Mouse (Mus musculus) E14TG2a.4 (cell line): ENCODE results near the gene 1700003E16Rik.

ENCODE experiments used
- H3K27me3 ChIP-seq: 2 replicates; pipeline ENCODE4 v1.6.1; 2014; ENCODE audit warnings: low read length, control low read depth; ENCODE audit not compliant: insufficient read depth
- H3K36me3 ChIP-seq: 2 replicates; pipeline ENCODE4 v1.6.1; 2014; ENCODE audit warnings: low read length, control low read depth; ENCODE audit not compliant: insufficient read depth
- H3K4me1 ChIP-seq: replicated peaks from 2 replicates; pipeline ENCODE4 v1.6.1; 2014; ENCODE audit warnings: low read depth, low read length, control low read depth
- H3K4me3 ChIP-seq: replicated peaks from 2 replicates; pipeline ENCODE4 v1.5.1; 2014; ENCODE audit warnings: mild to moderate bottlenecking, low read length
- H3K9me3 ChIP-seq: 2 replicates; pipeline ENCODE4 v1.6.1; 2014; ENCODE audit warnings: low read length, control low read depth
- CTCF ChIP-seq: conservative IDR thresholded peaks from 2 replicates; pipeline ENCODE4 v1.5.1; 2014; ENCODE audit warnings: low read length
- NANOG ChIP-seq: IDR thresholded peaks from 2 replicates; pipeline ENCODE4 v1.6.1; 2014; ENCODE audit warnings: borderline replicate concordance, low read length, mixed read lengths
- POU5F1 ChIP-seq: IDR thresholded peaks from 2 replicates; pipeline ENCODE4 v1.6.1; 2014; ENCODE audit warnings: low read length, borderline replicate concordance

Gene 1700003E16Rik

GRCm38 (mm10) chr6:83116373-83117164 lies 39.6 kb upstream of the 1700003E16Rik start:
- Histone ChIP-seq H3K36me3 (peaks cover 37% of the 10 kb centered on the region), H3K9me3 (no peaks in the 10 kb centered on the region), H3K4me1 (peaks cover 64% of the 10 kb centered on the region), H3K4me3 (peak overlapping the region; percentile 89), H3K27me3 (no peaks in the 10 kb centered on the region)
- TF ChIP-seq NANOG (no peak), POU5F1 (no peak), CTCF (no peak)

- no peaks in the 10 kb centered on the region for H3K27me3 ChIP-seq
- H3K36me3 ChIP-seq = peaks cover 37% of the 10 kb centered on the region
- peaks cover 60% of the 10 kb centered on the region for H3K4me1 ChIP-seq
- no peaks in the 10 kb centered on the region for H3K9me3 ChIP-seq
- peak overlapping the region; percentile 89; the same call in 1 of the 2 replicates for H3K4me3 ChIP-seq
- no peak for TF ChIP-seq NANOG
- TF ChIP-seq POU5F1 = no peak
- TF ChIP-seq CTCF = no peak
Measured at GRCm38 (mm10) chr6:83117165-83117438, 39.1 kb upstream of the 1700003E16Rik start.

- Histone ChIP-seq H3K9me3 (no peaks in the 10 kb centered on the region), H3K27me3 (no peaks in the 10 kb centered on the region), H3K36me3 (peaks cover 37% of the 10 kb centered on the region), H3K4me3 (peak overlapping the region; percentile 13; the same call in 1 of the 2 replicates), H3K4me1 (peaks cover 65% of the 10 kb centered on the region)
- no peak for TF ChIP-seq POU5F1
Measured at GRCm38 (mm10) chr6:83117616-83118015, 38.6 kb upstream of the 1700003E16Rik start.

- peaks cover 71% of the 10 kb centered on the region for H3K4me1 ChIP-seq
- no peaks in the 10 kb centered on the region for H3K9me3 ChIP-seq
- no peak overlapping the region for H3K4me3 ChIP-seq
- TF ChIP-seq NANOG = no peak
- no peak for TF ChIP-seq POU5F1
- peaks cover 42% of the 10 kb centered on the region for H3K36me3 ChIP-seq
- H3K27me3 ChIP-seq = no peaks in the 10 kb centered on the region
Measured at GRCm38 (mm10) chr6:83118369-83118768, 37.8 kb upstream of the 1700003E16Rik start.

GRCm38 (mm10) chr6:83118825-83119733 lies 37.1 kb upstream of the 1700003E16Rik start:
- TF ChIP-seq POU5F1 (no peak), NANOG (no peak), CTCF (no peak)
- no peaks in the 10 kb centered on the region for H3K27me3 ChIP-seq
- H3K4me1 ChIP-seq = peaks cover 73% of the 10 kb centered on the region
- H3K9me3 ChIP-seq = no peaks in the 10 kb centered on the region
- H3K4me3 ChIP-seq = 0 out of 2 replicates have a peak overlapping the region, but pooled peaks have one; percentile 3
- H3K36me3 ChIP-seq = peaks cover 48% of the 10 kb centered on the region

GRCm38 (mm10) chr6:83119734-83120051 lies 36.5 kb upstream of the 1700003E16Rik start:
- Histone ChIP-seq H3K4me3 (peak overlapping the region; percentile 91; the same call in 1 of the 2 replicates), H3K4me1 (peaks cover 73% of the 10 kb centered on the region), H3K27me3 (no peaks in the 10 kb centered on the region), H3K36me3 (peaks cover 48% of the 10 kb centered on the region), H3K9me3 (no peaks in the 10 kb centered on the region)
- TF ChIP-seq NANOG (no peak), POU5F1 (no peak), CTCF (no peak)

GRCm38 (mm10) chr6:83120930-83121862 lies 35.0 kb upstream of the 1700003E16Rik start, which contains the start of gene Wbp1:
Gene Wbp1, minus strand, starts transcription at chr6:83121559.
- Histone ChIP-seq H3K9me3 (no peaks in the 10 kb centered on the region), H3K4me1 (peaks cover 76% of the 10 kb centered on the region), H3K4me3 (peak within 1 kb of the TSS; percentile 91), H3K36me3 (peaks cover 48% of the 10 kb centered on the region), H3K27me3 (no peaks in the 10 kb centered on the region)
- TF ChIP-seq NANOG (no peak), CTCF (no peak), POU5F1 (no peak)

GRCm38 (mm10) chr6:83121863-83122710 lies 34.1 kb upstream of the 1700003E16Rik start:
- peaks cover 40% of the 10 kb centered on the region for H3K36me3 ChIP-seq
- peaks cover 67% of the 10 kb centered on the region for H3K4me1 ChIP-seq
- no peak for TF ChIP-seq CTCF
- TF ChIP-seq NANOG = no peak
- no peak for TF ChIP-seq POU5F1
- H3K4me3 ChIP-seq = peak overlapping the region; percentile 91
- H3K9me3 ChIP-seq = no peaks in the 10 kb centered on the region
- no peaks in the 10 kb centered on the region for H3K27me3 ChIP-seq
